Mouse (Mus musculus): ENCODE data around the gene Arhgap5.

DNA sequence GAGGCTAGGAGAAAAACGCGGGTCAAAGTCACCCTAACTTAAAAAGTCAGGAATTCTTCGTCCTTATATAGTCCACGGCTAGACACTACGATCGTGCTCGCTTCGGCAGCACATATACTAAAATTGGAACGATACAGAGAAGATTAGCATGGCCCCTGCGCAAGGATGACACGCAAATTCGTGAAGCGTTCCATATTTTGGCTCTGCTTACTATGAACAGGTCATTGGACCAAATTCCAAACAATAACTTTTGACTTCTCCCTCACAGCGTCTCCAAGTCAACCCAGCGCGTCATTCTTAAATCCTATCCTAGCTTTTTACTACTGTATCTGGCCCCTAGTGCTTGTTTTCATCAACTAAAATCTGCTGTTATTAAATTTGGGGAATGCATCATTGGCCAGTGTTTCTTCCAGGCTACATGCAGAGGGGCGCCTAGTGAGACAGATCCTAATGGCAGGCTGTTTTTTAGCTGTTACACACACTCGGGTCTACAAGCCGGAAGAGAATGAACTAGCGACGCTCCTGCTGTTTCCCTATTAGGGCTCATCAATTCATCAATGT, 100.0 kb downstream of the Arhgap5 start:
- no peak for TF ChIP-seq POLR2A (IDR thresholded peaks at IDR 0.05; ENCODE audit: control insufficient read depth, low read depth, low read length)
- no peak for TF ChIP-seq CTCF (IDR thresholded peaks at IDR 0.05; ENCODE audit: control insufficient read depth, insufficient read depth, insufficient replicate concordance, low read depth, low read length)

Measured in testis, adult 2 months (tissue).